Mouse (Mus musculus) urinary bladder, adult 2 months (tissue): ENCODE results near the gene Tmem175. TPM values are rescaled to one million over a fixed set of nuclear protein-coding genes. Genes with fewer than 3 reads are reported as not detected.
A peak's percentile ranks its signal among the peaks of the same experiment; 100 is the strongest.

ENCODE experiments used
- DNase-seq: peaks from one replicate; pipeline ENCODE4 v3.0.0; 2022; ENCODE audit warnings: low spot score
- polyA plus RNA-seq: library from polyadenylated mRNA; depleted of rRNA; stranded (reverse); fragments of >200 nt; gene quantifications from 2 replicates; pipeline ENCODE4 v1.2.3, GENCODE M21; 2012; rRNA removed

Gene Tmem175
- polyA plus RNA-seq, 1 experiment = 36.8 TPM

- no peak for DNase-seq
Measured at GRCm38 (mm10) chr5:108677605-108678295, 48.2 kb downstream of the Tmem175 start.

GRCm38 (mm10) chr5:108678296-108678854, 48.8 kb downstream of the Tmem175 start:
- no peak for DNase-seq

- no peak for DNase-seq
Measured at GRCm38 (mm10) chr5:108679909-108680308, 50.3 kb downstream of the Tmem175 start.

- DNase-seq = no peak
Measured at GRCm38 (mm10) chr5:108680871-108681270, 51.3 kb downstream of the Tmem175 start.

- DNase-seq = no peak
Measured at GRCm38 (mm10) chr5:108689091-108689490, 59.5 kb downstream of the Tmem175 start.

GRCm38 (mm10) chr5:108691152-108691551, 61.6 kb downstream of the Tmem175 start:
- no peak for DNase-seq

- DNase-seq = peak; percentile 64
Measured at GRCm38 (mm10) chr5:108692271-108692670, 62.7 kb downstream of the Tmem175 start, which contains the start of gene Fgfrl1. Fgfrl1 (plus strand) TSS chr5:108692382.

GRCm38 (mm10) chr5:108693872-108694288, 64.3 kb downstream of the Tmem175 start:
- DNase-seq = peak; percentile 72

- DNase-seq = peak; percentile 47
Measured at GRCm38 (mm10) chr5:108694352-108695261, 65.0 kb downstream of the Tmem175 start.

GRCm38 (mm10) chr5:108695861-108696260, 66.3 kb downstream of the Tmem175 start:
- no peak for DNase-seq

GRCm38 (mm10) chr5:108696542-108696941, 67.0 kb downstream of the Tmem175 start:
- no peak for DNase-seq

- DNase-seq = no peak
Measured at GRCm38 (mm10) chr5:108697341-108697753, 67.8 kb downstream of the Tmem175 start.

Other genes starting within 250 kb of the Tmem175 start
- gene Pde6b, start 241.4 kb upstream of the Tmem175 start, polyA plus RNA-seq = not detected in 2 replicates
- gene Atp5k, start 195.3 kb upstream of the Tmem175 start, polyA plus RNA-seq = 219 and 292 TPM in 2 replicates
- 9.8 and 10.7 TPM in 2 replicates for gene Mfsd7a, start 180.9 kb upstream of the Tmem175 start, polyA plus RNA-seq
- gene Pcgf3, start 168.5 kb upstream of the Tmem175 start, polyA plus RNA-seq = 13.9 and 17.1 TPM in 2 replicates
- 0.10 and 0.44 TPM in 2 replicates for gene Cplx1, start 79.7 kb upstream of the Tmem175 start, polyA plus RNA-seq
- gene Gak, start within 50 bp of the Tmem175 start, polyA plus RNA-seq = 61.6 and 66.0 TPM in 2 replicates
- gene Idua, start 30.6 kb downstream of the Tmem175 start, polyA plus RNA-seq = 24.1 and 27.1 TPM in 2 replicates
- gene Dgkq, start 39.9 kb downstream of the Tmem175 start, polyA plus RNA-seq = 20.2 and 21.5 TPM in 2 replicates
- 0.04 and 0.07 TPM in 2 replicates for gene Slc26a1, start 45.8 kb downstream of the Tmem175 start, polyA plus RNA-seq
- 69.0 and 72.7 TPM in 2 replicates for gene Fgfrl1, start 62.6 kb downstream of the Tmem175 start, polyA plus RNA-seq
- 3.2 and 3.8 TPM in 2 replicates for gene Rnf212, start 145.2 kb downstream of the Tmem175 start, polyA plus RNA-seq
- gene Tmed11, start 165.6 kb downstream of the Tmem175 start, polyA plus RNA-seq = not detected in 2 replicates
- not detected in 2 replicates for gene Vmn2r8, start 179.1 kb downstream of the Tmem175 start, polyA plus RNA-seq
- gene Vmn2r9, start 222.8 kb downstream of the Tmem175 start, polyA plus RNA-seq = not detected in 2 replicates